Mouse (Mus musculus) thymus, adult 2 months (tissue): ENCODE measurements at regions not wholly inside any gene's neighbourhood (a gene's known extent, or its start where the extent isn't known, plus 50 kb on each side); places are given as distances from the start of the nearest gene placed in this dataset.

Experiments
- DNase-seq: peaks from one replicate; pipeline ENCODE4 v3.0.0; 2021
- H3K27ac ChIP-seq: fragments of 200-500 bp; 2 replicates; pipeline ENCODE4 v1.5.1; 2012; ENCODE audit warnings: low read length, control low read depth; ENCODE audit not compliant: control insufficient read depth, insufficient read depth
- H3K27me3 ChIP-seq: fragments of 200-500 bp; 2 replicates; pipeline ENCODE4 v1.6.1; 2012; ENCODE audit warnings: mild to moderate bottlenecking, low read length, moderate library complexity, mixed read lengths; ENCODE audit not compliant: control insufficient read depth, insufficient read depth
- H3K36me3 ChIP-seq: fragments of 200-500 bp; 2 replicates; pipeline ENCODE4 v1.6.1; 2012; ENCODE audit warnings: mild to moderate bottlenecking, low read length, moderate library complexity; ENCODE audit not compliant: control insufficient read depth, insufficient read depth
- H3K4me1 ChIP-seq: fragments of 200-500 bp; replicated peaks from 2 replicates; pipeline ENCODE4 v1.6.1; 2012; ENCODE audit warnings: low read length; ENCODE audit not compliant: control insufficient read depth, insufficient read depth
- H3K4me3 ChIP-seq: fragments of 200-500 bp; 2 replicates; pipeline ENCODE4 v1.5.1; 2012; ENCODE audit warnings: mild to moderate bottlenecking, low read length, control low read depth, moderate library complexity; ENCODE audit not compliant: control insufficient read depth, insufficient read depth
- CTCF ChIP-seq: fragments of 200-500 bp; IDR thresholded peaks from 2 replicates; pipeline ENCODE4 v1.5.1; 2012; ENCODE audit warnings: mild to moderate bottlenecking, control low read depth, low read length, moderate library complexity, borderline replicate concordance; ENCODE audit not compliant: control insufficient read depth, poor library complexity, insufficient read depth; ENCODE audit errors: extremely low read depth
- POLR2A ChIP-seq: fragments of 200-500 bp; IDR thresholded peaks from 2 replicates; pipeline ENCODE4 v1.6.1; 2012; ENCODE audit warnings: mild to moderate bottlenecking, low read length, control low read depth, moderate library complexity; ENCODE audit not compliant: control insufficient read depth, poor library complexity, insufficient read depth; ENCODE audit errors: extremely low read depth
- WGBS: fragments of 180-500 bp; shearing (Covaris S2); methylation state at CpG from one replicate; pipeline ENCODE4 v1.1.7; 2018; 5-methylcytosine and 5-hydroxymethylcytosine counted together

- no peak for DNase-seq
- Histone ChIP-seq H3K4me3 (no peak overlapping the region), H3K27me3 (no peaks in the 10 kb centered on the region), H3K4me1 (no peaks in the 10 kb centered on the region), H3K27ac (no peak overlapping the region), H3K36me3 (no peaks in the 10 kb centered on the region)
- WGBS: 91% methylated on average over 2 of the region's 2 CpGs
- TF ChIP-seq POLR2A: no peak
- TF ChIP-seq CTCF: no peak
Observed at GRCm38 (mm10) chr13:10947398-10947797, 586.8 kb upstream of the Chrm3 start.

GRCm38 (mm10) chr13:10943877-10944276, 583.2 kb upstream of the Chrm3 start:
- WGBS: 77% methylated on average over 4 of the region's 4 CpGs
- DNase-seq: no peak
- Histone ChIP-seq H3K4me1 (no peaks in the 10 kb centered on the region), H3K27ac (no peak overlapping the region), H3K4me3 (no peak overlapping the region), H3K36me3 (no peaks in the 10 kb centered on the region), H3K27me3 (no peaks in the 10 kb centered on the region)
- TF ChIP-seq CTCF (no peak), POLR2A (no peak)

- H3K36me3 ChIP-seq: no peaks in the 10 kb centered on the region
- no peak overlapping the region for H3K27ac ChIP-seq
- TF ChIP-seq CTCF (no peak), POLR2A (no peak)
- no peak for DNase-seq
- 66% methylated on average over 4 of the region's 4 CpGs for WGBS
- H3K27me3 ChIP-seq: no peaks in the 10 kb centered on the region
- no peaks in the 10 kb centered on the region for H3K4me1 ChIP-seq
- H3K4me3 ChIP-seq: no peak overlapping the region
Observed at GRCm38 (mm10) chr13:10942031-10942655, 581.5 kb upstream of the Chrm3 start.

- H3K36me3 ChIP-seq: no peaks in the 10 kb centered on the region
- H3K4me1 ChIP-seq: no peaks in the 10 kb centered on the region
- 88% methylated on average over 2 of the region's 2 CpGs for WGBS
- no peak overlapping the region for H3K4me3 ChIP-seq
- no peak overlapping the region for H3K27ac ChIP-seq
- DNase-seq: no peak
- TF ChIP-seq POLR2A (no peak), CTCF (no peak)
- no peaks in the 10 kb centered on the region for H3K27me3 ChIP-seq
Observed at GRCm38 (mm10) chr13:10938233-10938632, 577.6 kb upstream of the Chrm3 start.

- Histone ChIP-seq H3K27me3 (no peaks in the 10 kb centered on the region), H3K4me1 (no peaks in the 10 kb centered on the region), H3K27ac (no peak overlapping the region), H3K36me3 (no peaks in the 10 kb centered on the region), H3K4me3 (no peak overlapping the region)
- TF ChIP-seq CTCF (no peak), POLR2A (no peak)
- DNase-seq: no peak
- 94% methylated on average over 3 of the region's 3 CpGs for WGBS
Observed at GRCm38 (mm10) chr13:10930741-10931140, 570.1 kb upstream of the Chrm3 start.

GRCm38 (mm10) chr13:10914377-10914776, 553.7 kb upstream of the Chrm3 start:
- Histone ChIP-seq H3K4me3 (no peak overlapping the region), H3K27me3 (no peaks in the 10 kb centered on the region), H3K36me3 (no peaks in the 10 kb centered on the region), H3K27ac (no peak overlapping the region), H3K4me1 (no peaks in the 10 kb centered on the region)
- no peak for DNase-seq
- TF ChIP-seq POLR2A (no peak), CTCF (no peak)

GRCm38 (mm10) chr13:10909122-10909751, 548.6 kb upstream of the Chrm3 start:
- no peak overlapping the region for H3K4me3 ChIP-seq
- WGBS: 47% methylated on average over 2 of the region's 2 CpGs
- TF ChIP-seq POLR2A (no peak), CTCF (no peak)
- no peak overlapping the region for H3K27ac ChIP-seq
- no peaks in the 10 kb centered on the region for H3K36me3 ChIP-seq
- no peak for DNase-seq
- H3K4me1 ChIP-seq: no peaks in the 10 kb centered on the region
- no peaks in the 10 kb centered on the region for H3K27me3 ChIP-seq
